Mouse (Mus musculus): ENCODE measurements around the gene Gchfr.

DNA sequence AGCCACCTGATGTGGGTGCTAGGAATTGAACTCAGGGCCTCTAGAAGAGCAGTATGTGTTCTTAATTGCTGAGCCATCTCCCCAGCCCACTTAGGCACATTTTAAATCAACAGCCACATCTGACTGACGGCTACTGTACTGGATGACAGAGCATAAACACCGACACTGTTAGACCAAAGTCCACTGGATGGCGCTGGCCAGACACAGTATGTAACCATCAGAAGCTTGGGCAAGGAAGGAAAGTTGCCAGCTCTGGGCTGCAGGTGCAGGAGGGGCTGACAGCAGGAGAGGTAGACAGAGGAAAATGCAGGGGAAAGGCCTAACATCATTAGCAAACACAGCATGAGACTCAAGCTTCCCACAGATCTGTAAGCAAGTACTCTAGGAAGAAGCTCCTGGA is 9.2 kb downstream of the Gchfr start:
- no peak for TF ChIP-seq EP300 (IDR thresholded peaks at IDR 0.05; ENCODE audit: low read depth)
- TF ChIP-seq CTCF (IDR thresholded peaks at IDR 0.05; ENCODE audit: low read depth): peak; percentile 19; the same call in 1 of the 2 replicates
